33 mouse cellular contexts compared by ENCODE assay signal in the genomic region with DNA sequence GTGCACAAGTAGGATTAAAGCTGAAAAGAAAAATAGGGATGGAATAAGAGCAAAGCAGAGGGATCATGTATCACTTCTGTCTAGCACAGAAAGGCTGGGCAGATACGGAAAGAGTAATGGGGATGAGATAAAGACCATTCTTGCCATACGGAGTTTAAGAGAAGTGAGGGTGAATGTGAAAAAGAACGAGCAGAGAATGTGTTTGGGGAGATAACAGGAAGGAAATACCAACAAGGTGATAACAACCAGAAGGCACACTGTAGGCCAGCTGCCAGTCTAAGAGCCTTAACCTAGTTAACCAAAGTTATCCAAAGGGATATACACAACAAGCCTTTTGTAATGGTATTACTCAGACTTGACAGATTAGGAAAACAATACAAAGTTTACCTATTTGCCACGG.
DNase-seq lines count a peak whose midpoint lies in the region; ATAC-seq and TF ChIP-seq lines count a peak whose summit lies in the region.
"Had no signal": no experiment of that assay in that cellular context is flagged by ENCODE, and none has a peak within 500 bp of the region (broad histone marks: within the 10 kb centered on the region; RNA-seq: fewer than 3 reads in every experiment).

No protein-coding gene starts in this region.

- no peaks in the 10 kb centered on the region for H3K79me2 ChIP-seq in MEL (ENCODE audit: control insufficient read depth, insufficient read depth, low read length, poor library complexity)

- no peaks in the 10 kb centered on the region for H3K36me3 ChIP-seq in hindbrain, embryonic 13.5 days
- no peaks in the 10 kb centered on the region for H3K36me3 ChIP-seq in hindbrain, postnatal 0 days (ENCODE audit: insufficient read depth, low read length)
- H3K36me3 ChIP-seq in MEL (ENCODE audit: control insufficient read depth in 1 of 2, insufficient read depth in 2 of 2, low read length in 2 of 2) = no peaks in the 10 kb centered on the region
- H3K36me3 ChIP-seq in liver, embryonic 14.5 days (replicated peaks; ENCODE audit: control insufficient read depth, insufficient read depth, low read depth) = no peaks in the 10 kb centered on the region
- H3K36me3 ChIP-seq: forebrain, embryonic 12.5 days; heart, embryonic 15.5 days; hindbrain, embryonic 15.5 days; intestine, embryonic 15.5 days; limb, embryonic 10.5 days; limb, embryonic 15.5 days; lung, embryonic 15.5 days; midbrain, embryonic 15.5 days; neural tube, embryonic 12.5 days had no signal

- ATAC-seq in hindbrain, embryonic 13.5 days (ENCODE audit: low FRiP score) = peak; percentile 5; the same call in 1 of the 2 replicates
- ATAC-seq in hindbrain, postnatal 0 days = no peak
- peak; percentile 80 for ATAC-seq in liver, embryonic 14.5 days (ENCODE audit: insufficient read depth)
- ATAC-seq: forebrain, postnatal 0 days; intestine, embryonic 15.5 days; Patski had no signal

- no peak overlapping the region for H3K4me2 ChIP-seq in hindbrain, embryonic 13.5 days
- no peak overlapping the region for H3K4me2 ChIP-seq in hindbrain, postnatal 0 days (ENCODE audit: low read depth, low read length)
- H3K4me2 ChIP-seq in liver, embryonic 14.5 days (ENCODE audit: low read depth) = no peak overlapping the region; the same call in 1 of the 2 replicates
- H3K4me2 ChIP-seq: forebrain, embryonic 12.5 days; heart, embryonic 15.5 days; hindbrain, embryonic 15.5 days; intestine, embryonic 15.5 days; limb, embryonic 15.5 days; lung, embryonic 15.5 days; midbrain, embryonic 15.5 days; neural tube, embryonic 12.5 days had no signal

- DNase-seq in embryo, embryonic 10 days (ENCODE audit: low spot score) = peak; percentile 5
- no peak for DNase-seq in embryo, embryonic 10.5 days (ENCODE audit: low spot score)
- DNase-seq in hindbrain, postnatal 0 days (ENCODE audit: low spot score) = no peak
- DNase-seq in MEL (ENCODE audit: low read depth, low spot score) = peak; percentile 8
- DNase-seq in liver, embryonic 14.5 days (ENCODE audit: low read depth in 3 of 3, low spot score in 3 of 3) = peak in 1 of 3 experiments; percentile 17
- no peak for DNase-seq in kidney, postnatal 25 days
- DNase-seq in testis, postnatal 10 days (ENCODE audit: low spot score) = no peak
- DNase-seq: adrenal gland, postnatal 10 days; cerebellum, adult 8-10 months; cerebellum, postnatal 25 days; forebrain, postnatal 0 days; gastrocnemius, postnatal 10 days; kidney, adult 8-10 months; kidney, postnatal 10 days; layer of hippocampus, adult 9-11 months; right cerebral cortex, adult 18-20 months; spleen, adult 18-20 months; thymus, adult 18-20 months; thymus, postnatal 36 days had no signal

- H3K27me3 ChIP-seq in hindbrain, embryonic 13.5 days = no peaks in the 10 kb centered on the region
- no peaks in the 10 kb centered on the region for H3K27me3 ChIP-seq in hindbrain, postnatal 0 days (ENCODE audit: insufficient read depth, low read length)
- H3K27me3 ChIP-seq in MEL (ENCODE audit: control insufficient read depth in 1 of 2, insufficient read depth in 2 of 2, low read length in 2 of 2) = no peaks in the 10 kb centered on the region
- H3K27me3 ChIP-seq in liver, embryonic 14.5 days (ENCODE audit: control insufficient read depth, insufficient read depth, low read length) = no peaks in the 10 kb centered on the region
- H3K27me3 ChIP-seq: CH12.LX; forebrain, embryonic 12.5 days; heart, embryonic 15.5 days; hindbrain, embryonic 15.5 days; intestine, embryonic 15.5 days; limb, embryonic 15.5 days; lung, embryonic 15.5 days; midbrain, embryonic 15.5 days; neural tube, embryonic 12.5 days; Patski had no signal

- TF ChIP-seq POLR2A in MEL (IDR thresholded peaks at IDR 0.05; ENCODE audit: control insufficient read depth in 1 of 2, insufficient read depth in 1 of 2, low read depth in 1 of 2, low read length in 2 of 2, poor library complexity in 1 of 2) = no peak

- H3K9ac ChIP-seq in hindbrain, embryonic 13.5 days = no peak overlapping the region
- H3K9ac ChIP-seq in hindbrain, postnatal 0 days (replicated peaks; ENCODE audit: low read length) = no peak overlapping the region
- H3K9ac ChIP-seq in MEL (ENCODE audit: control insufficient read depth, low read depth, low read length, poor library complexity, severe bottlenecking) = no peak overlapping the region
- no peak overlapping the region for H3K9ac ChIP-seq in liver, embryonic 14.5 days (replicated peaks)
- H3K9ac ChIP-seq: forebrain, embryonic 12.5 days; forebrain, postnatal 0 days; heart, embryonic 15.5 days; hindbrain, embryonic 15.5 days; intestine, embryonic 15.5 days; limb, embryonic 15.5 days; lung, embryonic 15.5 days; midbrain, embryonic 15.5 days; neural tube, embryonic 12.5 days had no signal

- H3K9me3 ChIP-seq in hindbrain, embryonic 13.5 days = no peaks in the 10 kb centered on the region
- no peaks in the 10 kb centered on the region for H3K9me3 ChIP-seq in hindbrain, postnatal 0 days (ENCODE audit: low read length)
- no peaks in the 10 kb centered on the region for H3K9me3 ChIP-seq in MEL (replicated peaks; ENCODE audit: insufficient read depth, low read length)
- no peaks in the 10 kb centered on the region for H3K9me3 ChIP-seq in liver, embryonic 14.5 days (ENCODE audit: control insufficient read depth, low read length)
- H3K9me3 ChIP-seq: forebrain, embryonic 12.5 days; heart, embryonic 15.5 days; hindbrain, embryonic 15.5 days; intestine, embryonic 15.5 days; limb, embryonic 10.5 days; limb, embryonic 15.5 days; lung, embryonic 15.5 days; midbrain, embryonic 15.5 days; neural tube, embryonic 12.5 days had no signal

- H3K4me3 ChIP-seq in hindbrain, embryonic 13.5 days = no peak overlapping the region
- H3K4me3 ChIP-seq in hindbrain, postnatal 0 days (ENCODE audit: low read length) = no peak overlapping the region
- H3K4me3 ChIP-seq in MEL (ENCODE audit: control insufficient read depth in 1 of 2, insufficient read depth in 1 of 2, low read depth in 2 of 2, low read length in 2 of 2) = no peak overlapping the region
- no peak overlapping the region for H3K4me3 ChIP-seq in liver, embryonic 14.5 days (ENCODE audit: insufficient read depth in 1 of 2, low read depth in 2 of 2, low read length in 2 of 2)
- H3K4me3 ChIP-seq: erythroblast, embryonic 14.5 days; forebrain, embryonic 12.5 days; heart, embryonic 15.5 days; hindbrain, embryonic 15.5 days; intestine, embryonic 15.5 days; limb, embryonic 10.5 days; limb, embryonic 15.5 days; lung, embryonic 15.5 days; midbrain, embryonic 15.5 days; myocyte; neural tube, embryonic 12.5 days had no signal

- H3K4me1 ChIP-seq in hindbrain, embryonic 13.5 days (replicated peaks) = peaks cover 31% of the 10 kb centered on the region
- H3K4me1 ChIP-seq in hindbrain, postnatal 0 days (ENCODE audit: insufficient read depth, low read length) = 0 out of 2 replicates have a peak, but pooled peaks cover 6% of the 10 kb centered on the region
- peaks cover 0 to 2% of the 10 kb centered on the region in 2 experiments; a peak in 1 of 4 replicates for H3K4me1 ChIP-seq in MEL (ENCODE audit: control insufficient read depth in 1 of 2, insufficient read depth in 2 of 2, low read length in 2 of 2)
- peaks cover 0 to 11% of the 10 kb centered on the region in 2 experiments; a peak in 2 of 4 replicates for H3K4me1 ChIP-seq in liver, embryonic 14.5 days (replicated peaks; ENCODE audit: control insufficient read depth in 2 of 2, insufficient read depth in 2 of 2, low read length in 1 of 2)
- H3K4me1 ChIP-seq: forebrain, embryonic 12.5 days; heart, embryonic 15.5 days; intestine, embryonic 15.5 days; limb, embryonic 10.5 days; limb, embryonic 15.5 days; lung, embryonic 15.5 days had no signal

- WGBS in hindbrain, embryonic 13.5 days = 49% methylated on average over 4 of the region's 4 CpGs
- 50% methylated on average over 4 of the region's 4 CpGs for WGBS in hindbrain, postnatal 0 days
- 17% methylated on average over 4 of the region's 4 CpGs for WGBS in liver, embryonic 14.5 days (ENCODE audit: insufficient replicate concordance)

- TF ChIP-seq EP300 in MEL (IDR thresholded peaks at IDR 0.05; ENCODE audit: low read depth in 1 of 2, low read length in 2 of 2) = no peak
- peak; percentile 62 for TF ChIP-seq EP300 in liver, embryonic 14.5 days (IDR thresholded peaks at IDR 0.05; ENCODE audit: low read depth)

- TF ChIP-seq RAD21 in MEL (IDR thresholded peaks at IDR 0.05; ENCODE audit: low read depth, low read length) = no peak

- no peak overlapping the region for H3K27ac ChIP-seq in hindbrain, embryonic 13.5 days
- H3K27ac ChIP-seq in hindbrain, postnatal 0 days = no peak overlapping the region
- H3K27ac ChIP-seq in MEL (ENCODE audit: control insufficient read depth, low read depth, low read length) = no peak overlapping the region
- peak overlapping the region; percentile 54 for H3K27ac ChIP-seq in liver, embryonic 14.5 days
- H3K27ac ChIP-seq: forebrain, embryonic 12.5 days; heart, embryonic 15.5 days; hindbrain, embryonic 15.5 days; intestine, embryonic 15.5 days; limb, embryonic 10.5 days; limb, embryonic 15.5 days; lung, embryonic 15.5 days; neural tube, embryonic 12.5 days had no signal

- no peak for TF ChIP-seq CTCF in hindbrain, postnatal 0 days (IDR thresholded peaks at IDR 0.05; ENCODE audit: low read depth)
- TF ChIP-seq CTCF in MEL (IDR thresholded peaks at IDR 0.05 in 2 of 3, conservative IDR thresholded peaks at IDR 0.05 in 1 of 3; ENCODE audit: control insufficient read depth in 1 of 3, insufficient read depth in 1 of 3, low read depth in 2 of 3, low read length in 3 of 3, poor library complexity in 1 of 3, severe bottlenecking in 1 of 3) = no peak
- no peak for TF ChIP-seq CTCF in liver, embryonic 14.5 days (IDR thresholded peaks at IDR 0.05; ENCODE audit: low read depth)

TF ChIP-seq in MEL, 35 proteins besides CTCF, POLR2A, EP300 and RAD21 (continues in another document):
- no peak for TF ChIP-seq E2F4 (IDR thresholded peaks at IDR 0.05; ENCODE audit: borderline replicate concordance, low read depth, low read length)
- TF ChIP-seq HCFC1 (IDR thresholded peaks at IDR 0.05; ENCODE audit: low read depth, low read length) = no peak
- no peak for TF ChIP-seq JUND (IDR thresholded peaks at IDR 0.05; ENCODE audit: low read depth, low read length)
- TF ChIP-seq MYB (IDR thresholded peaks at IDR 0.05; ENCODE audit: low read depth, low read length) = no peak
- no peak for TF ChIP-seq POLR2AphosphoS2 (IDR thresholded peaks at IDR 0.05; ENCODE audit: low read length)
- 0 out of 2 replicates have a peak, but pooled peaks have one; percentile 7 for TF ChIP-seq GATA1 (IDR thresholded peaks at IDR 0.05; ENCODE audit: low read depth, low read length)
- TF ChIP-seq MAX (IDR thresholded peaks at IDR 0.05; ENCODE audit: low read length) = no peak
- peak; percentile 51; the same call in 1 of the 2 replicates for TF ChIP-seq TCF12 (IDR thresholded peaks at IDR 0.05; ENCODE audit: low read depth, low read length)
- TF ChIP-seq ZNF384 (IDR thresholded peaks at IDR 0.05; ENCODE audit: low read depth, low read length) = no peak
- TF ChIP-seq USF2 (IDR thresholded peaks at IDR 0.05; ENCODE audit: borderline replicate concordance in 1 of 2, insufficient read depth in 1 of 2, low read depth in 1 of 2, low read length in 2 of 2) = no peak
- TF ChIP-seq TAL1 (IDR thresholded peaks at IDR 0.05; ENCODE audit: low read length) = 0 out of 2 replicates have a peak, but pooled peaks have one; percentile 11
- no peak for TF ChIP-seq UBTF (IDR thresholded peaks at IDR 0.05; ENCODE audit: borderline replicate concordance, insufficient read depth, low read depth, low read length)

Comparison
In these comparisons a context has a peak if more than half of its experiments do, and no peak if none do; other contexts are left out.
1. DNase-seq: peak in embryo, embryonic 10 days (single experiment) and MEL (single experiment); none in embryo, embryonic 10.5 days (single experiment), hindbrain, postnatal 0 days (single experiment), kidney, postnatal 25 days (0 of 2) and testis, postnatal 10 days (single experiment).